Mouse (Mus musculus) E14TG2a.4 (cell line): ENCODE data around the gene Aldh3a1.
A peak's percentile ranks its signal among the peaks of the same experiment; 100 is the strongest.

ENCODE experiments used
- H3K27me3 ChIP-seq: 2 replicates; pipeline ENCODE4 v1.6.1; 2014; ENCODE audit warnings: low read length, control low read depth; ENCODE audit not compliant: insufficient read depth
- H3K36me3 ChIP-seq: 2 replicates; pipeline ENCODE4 v1.6.1; 2014; ENCODE audit warnings: low read length, control low read depth; ENCODE audit not compliant: insufficient read depth
- H3K4me1 ChIP-seq: replicated peaks from 2 replicates; pipeline ENCODE4 v1.6.1; 2014; ENCODE audit warnings: low read depth, low read length, control low read depth
- H3K4me3 ChIP-seq: replicated peaks from 2 replicates; pipeline ENCODE4 v1.5.1; 2014; ENCODE audit warnings: mild to moderate bottlenecking, low read length
- H3K9me3 ChIP-seq: 2 replicates; pipeline ENCODE4 v1.6.1; 2014; ENCODE audit warnings: low read length, control low read depth
- CTCF ChIP-seq: conservative IDR thresholded peaks from 2 replicates; pipeline ENCODE4 v1.5.1; 2014; ENCODE audit warnings: low read length
- NANOG ChIP-seq: IDR thresholded peaks from 2 replicates; pipeline ENCODE4 v1.6.1; 2014; ENCODE audit warnings: borderline replicate concordance, low read length, mixed read lengths
- POU5F1 ChIP-seq: IDR thresholded peaks from 2 replicates; pipeline ENCODE4 v1.6.1; 2014; ENCODE audit warnings: low read length, borderline replicate concordance

Gene Aldh3a1

DNA sequence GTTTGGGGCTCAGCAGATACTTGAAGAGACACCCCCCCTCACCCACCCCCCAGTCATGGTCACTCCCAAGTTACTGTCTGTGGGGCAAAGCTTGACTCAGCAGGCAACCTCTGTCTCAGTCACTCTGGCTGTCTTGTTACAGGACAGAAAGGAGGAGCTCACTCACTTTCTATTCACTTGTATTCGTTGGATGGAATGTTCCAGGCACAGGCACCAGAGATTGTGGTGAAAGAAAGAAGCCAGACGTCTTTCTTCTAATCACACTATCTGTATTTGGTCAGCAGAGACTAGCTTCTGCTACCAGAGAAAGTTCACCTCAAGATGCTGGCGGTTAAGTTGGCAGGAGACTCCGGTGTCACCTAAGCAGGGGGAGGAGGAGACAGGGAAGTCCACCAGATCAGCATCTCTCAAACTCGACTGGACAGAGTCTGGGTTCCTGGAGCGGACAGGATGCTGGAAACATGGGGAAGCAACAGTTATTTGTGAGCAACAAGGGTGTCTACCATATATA is 17.0 kb downstream of the Aldh3a1 start:
- peaks cover 41% of the 10 kb centered on the region for H3K4me1 ChIP-seq
- H3K4me3 ChIP-seq = no peak overlapping the region
- TF ChIP-seq NANOG (no peak), POU5F1 (no peak), CTCF (no peak)
- H3K9me3 ChIP-seq = no peaks in the 10 kb centered on the region
- no peaks in the 10 kb centered on the region for H3K27me3 ChIP-seq
- H3K36me3 ChIP-seq = no peaks in the 10 kb centered on the region

DNA sequence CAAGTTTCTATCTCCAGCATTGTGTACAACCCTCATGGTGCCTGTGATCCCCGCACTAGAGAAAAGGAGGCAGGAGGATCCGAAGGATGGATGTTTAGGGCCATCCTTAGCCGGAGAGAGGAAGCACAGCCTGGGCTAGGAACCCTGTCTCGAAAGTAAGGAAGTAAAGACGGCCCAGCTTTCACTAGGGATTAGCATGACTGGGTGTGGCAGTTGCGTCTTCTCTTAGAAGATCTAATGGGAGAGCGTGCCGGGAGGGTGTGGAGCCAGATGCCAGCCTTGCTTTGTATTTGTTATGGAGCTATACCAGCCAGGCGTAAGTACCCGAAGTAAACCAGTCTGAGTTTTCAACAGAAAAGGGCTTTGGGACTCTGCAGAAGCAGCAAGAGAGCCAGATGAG is 17.6 kb downstream of the Aldh3a1 start:
- Histone ChIP-seq H3K9me3 (no peaks in the 10 kb centered on the region), H3K27me3 (no peaks in the 10 kb centered on the region), H3K4me1 (peaks cover 41% of the 10 kb centered on the region), H3K4me3 (0 out of 2 replicates have a peak overlapping the region, but pooled peaks have one; percentile 3), H3K36me3 (no peaks in the 10 kb centered on the region)
- TF ChIP-seq POU5F1 = no peak
- no peak for TF ChIP-seq NANOG
- no peak for TF ChIP-seq CTCF

DNA sequence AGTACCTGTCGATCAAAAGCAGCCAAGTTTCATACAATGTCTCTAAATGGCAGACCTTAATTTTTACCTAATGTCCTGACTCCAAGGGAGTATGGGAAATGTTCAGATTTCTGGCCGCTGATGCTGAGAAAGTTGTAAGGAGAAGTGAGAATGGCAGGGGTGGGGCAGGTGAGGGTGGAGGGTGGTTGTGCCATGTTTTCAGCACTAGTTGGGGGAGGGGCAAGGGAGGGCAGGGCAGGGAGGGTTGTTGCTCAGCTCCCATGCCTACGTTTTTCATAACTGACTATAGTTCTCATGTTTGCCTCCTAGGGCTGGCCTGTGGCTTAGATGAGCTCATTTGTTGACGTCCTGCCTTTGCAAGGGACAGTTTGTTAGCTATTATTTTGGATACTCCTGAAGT is 18.2 kb downstream of the Aldh3a1 start:
- TF ChIP-seq POU5F1 (no peak), CTCF (no peak), NANOG (no peak)
- no peaks in the 10 kb centered on the region for H3K27me3 ChIP-seq
- no peak overlapping the region for H3K4me3 ChIP-seq
- H3K9me3 ChIP-seq = no peaks in the 10 kb centered on the region
- no peaks in the 10 kb centered on the region for H3K36me3 ChIP-seq
- peaks cover 37% of the 10 kb centered on the region for H3K4me1 ChIP-seq

DNA sequence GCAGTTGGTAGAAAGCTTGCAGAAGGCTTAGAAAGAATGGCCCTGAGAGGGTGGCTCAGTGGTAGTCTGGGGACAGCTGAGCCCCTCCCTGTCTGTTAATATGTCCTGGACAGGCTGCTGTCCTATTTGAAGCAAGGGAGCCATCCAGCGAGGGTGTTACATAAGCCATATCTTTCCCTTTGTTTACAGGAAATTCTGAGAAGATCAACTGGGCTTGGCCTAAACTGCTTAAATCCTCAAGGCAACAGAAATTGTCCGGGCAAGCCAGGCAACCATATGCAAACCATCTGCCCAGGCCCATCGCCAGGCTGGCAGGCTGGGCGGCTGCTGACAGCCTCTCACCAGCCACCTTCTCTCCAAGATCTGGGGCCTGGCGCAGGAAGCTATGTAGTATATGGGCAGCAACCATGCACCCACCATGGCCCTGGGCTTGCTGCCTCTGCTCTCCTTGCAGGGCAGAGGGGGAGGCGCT is 18.6 kb downstream of the Aldh3a1 start:
- H3K27me3 ChIP-seq = no peaks in the 10 kb centered on the region
- no peak for TF ChIP-seq POU5F1
- no peak for TF ChIP-seq NANOG
- no peak for TF ChIP-seq CTCF
- H3K9me3 ChIP-seq = no peaks in the 10 kb centered on the region
- H3K4me1 ChIP-seq = peaks cover 35% of the 10 kb centered on the region
- H3K4me3 ChIP-seq = no peak overlapping the region
- no peaks in the 10 kb centered on the region for H3K36me3 ChIP-seq

DNA sequence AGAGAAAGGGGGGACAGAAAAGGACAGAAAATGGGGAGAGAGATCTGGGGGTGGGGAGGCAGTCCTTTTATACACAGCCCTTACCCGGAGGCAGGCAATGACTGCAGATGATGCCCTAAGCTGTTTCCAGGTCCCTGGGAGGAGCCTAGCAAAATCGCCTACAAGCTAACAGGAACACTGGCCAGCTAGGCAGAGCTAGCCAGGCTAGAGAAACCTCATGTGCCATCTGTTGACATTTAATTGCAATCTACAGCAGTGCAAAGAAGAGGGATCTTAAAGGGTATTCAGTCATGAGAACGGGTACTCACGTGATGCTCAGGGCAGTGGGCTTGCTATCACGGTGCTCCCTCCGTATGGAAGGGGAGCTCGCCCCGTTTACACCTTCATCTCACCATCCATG is 20.5 kb downstream of the Aldh3a1 start:
- H3K4me1 ChIP-seq = peaks cover 40% of the 10 kb centered on the region
- H3K27me3 ChIP-seq = 0 out of 2 replicates have a peak, but pooled peaks cover 2% of the 10 kb centered on the region
- no peaks in the 10 kb centered on the region for H3K9me3 ChIP-seq
- TF ChIP-seq CTCF (no peak), NANOG (no peak), POU5F1 (no peak)
- H3K4me3 ChIP-seq = no peak overlapping the region
- no peaks in the 10 kb centered on the region for H3K36me3 ChIP-seq

DNA sequence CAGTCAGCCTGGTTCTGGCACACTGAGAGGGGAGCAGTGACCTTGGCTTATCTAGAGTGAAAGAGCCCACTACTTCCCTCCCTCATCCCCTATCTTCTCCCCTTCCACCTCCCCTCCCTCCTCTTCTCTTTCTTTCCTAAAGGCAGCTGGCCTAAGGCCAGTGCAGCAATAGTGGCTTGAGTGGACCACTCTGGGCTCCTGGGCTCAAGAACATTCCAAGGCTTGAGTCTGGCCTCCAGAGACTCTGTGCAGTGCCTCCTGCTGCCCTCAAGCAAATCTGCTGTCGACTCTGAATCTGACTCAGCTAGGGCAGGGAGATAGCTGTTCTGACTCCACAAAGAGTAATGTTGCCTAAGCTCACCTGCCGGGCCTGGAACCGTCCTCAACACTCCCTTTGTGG is 21.1 kb downstream of the Aldh3a1 start:
- Histone ChIP-seq H3K36me3 (no peaks in the 10 kb centered on the region), H3K27me3 (0 out of 2 replicates have a peak, but pooled peaks cover 2% of the 10 kb centered on the region), H3K9me3 (no peaks in the 10 kb centered on the region), H3K4me1 (peaks cover 39% of the 10 kb centered on the region), H3K4me3 (no peak overlapping the region)
- TF ChIP-seq CTCF (no peak), POU5F1 (no peak), NANOG (no peak)

DNA sequence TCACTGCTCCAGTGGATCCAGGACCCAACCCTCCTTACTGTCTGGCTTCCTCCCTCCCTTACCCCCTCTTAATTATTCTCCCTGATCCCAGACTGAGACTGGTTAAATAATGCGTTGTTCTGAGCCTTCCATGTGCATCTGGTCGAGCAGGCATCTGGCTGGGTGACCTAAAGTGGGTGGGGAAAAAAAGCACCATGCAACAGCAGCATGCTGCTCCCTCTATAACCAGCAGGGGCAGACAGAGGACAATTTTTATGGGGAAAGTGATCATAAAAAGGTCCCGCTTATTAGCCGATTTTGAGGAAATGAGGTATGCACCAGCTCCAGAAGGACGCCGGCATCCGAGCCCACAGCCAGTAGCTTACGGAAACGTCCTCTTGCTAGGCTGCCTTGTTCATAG is 24.0 kb downstream of the Aldh3a1 start:
- TF ChIP-seq CTCF (peak; percentile 78), NANOG (no peak)
- Histone ChIP-seq H3K36me3 (no peaks in the 10 kb centered on the region), H3K4me3 (no peak overlapping the region), H3K4me1 (peaks cover 10% of the 10 kb centered on the region), H3K9me3 (no peaks in the 10 kb centered on the region), H3K27me3 (0 out of 2 replicates have a peak, but pooled peaks cover 2% of the 10 kb centered on the region)

DNA sequence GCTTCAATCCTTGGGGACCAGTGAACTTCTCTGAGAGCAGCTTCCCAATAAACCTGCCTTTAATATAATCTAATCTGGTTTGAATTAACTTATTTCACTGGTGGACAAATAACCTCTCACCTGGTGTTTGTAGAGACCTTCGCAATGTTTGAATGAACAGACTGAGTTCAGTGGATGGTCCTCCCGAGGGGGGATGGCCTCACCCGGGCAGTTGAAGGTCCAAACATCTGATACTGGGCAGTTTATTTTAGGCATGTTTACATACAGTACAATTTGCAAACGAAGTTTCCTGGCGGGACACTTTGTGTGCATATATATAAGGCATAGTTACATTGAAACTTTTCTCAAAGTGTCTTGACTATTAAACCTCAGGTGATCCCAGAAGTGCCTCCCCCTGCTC is 26.8 kb downstream of the Aldh3a1 start:
- TF ChIP-seq NANOG (no peak), POU5F1 (no peak), CTCF (no peak)
- Histone ChIP-seq H3K4me3 (no peak overlapping the region), H3K4me1 (peaks cover 8% of the 10 kb centered on the region), H3K9me3 (no peaks in the 10 kb centered on the region), H3K27me3 (0 out of 2 replicates have a peak, but pooled peaks cover 2% of the 10 kb centered on the region), H3K36me3 (no peaks in the 10 kb centered on the region)

DNA sequence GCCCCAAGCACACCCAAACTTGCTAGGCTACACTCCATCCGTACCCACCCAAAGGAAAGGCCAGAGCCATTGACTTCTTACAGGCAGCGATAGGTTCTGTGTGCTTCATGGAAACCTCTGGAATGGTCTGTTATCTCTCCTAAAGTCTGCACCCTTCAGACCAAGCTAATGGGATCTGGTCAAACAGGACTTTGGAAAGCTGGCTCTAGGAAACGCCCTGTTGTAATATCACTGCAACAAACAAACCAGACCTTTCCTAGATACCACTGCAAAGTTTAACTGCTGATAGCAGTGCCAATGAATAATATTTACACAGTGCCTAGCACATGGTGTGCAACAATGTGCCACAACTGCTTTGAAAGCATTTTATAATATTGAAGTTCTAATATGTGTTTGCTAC is 28.7 kb downstream of the Aldh3a1 start:
- Histone ChIP-seq H3K4me1 (peaks cover 5% of the 10 kb centered on the region), H3K27me3 (0 out of 2 replicates have a peak, but pooled peaks cover 2% of the 10 kb centered on the region), H3K4me3 (no peak overlapping the region), H3K36me3 (no peaks in the 10 kb centered on the region), H3K9me3 (no peaks in the 10 kb centered on the region)
- TF ChIP-seq NANOG (no peak), POU5F1 (no peak), CTCF (no peak)
